Mouse (Mus musculus) adrenal gland, postnatal 10 days (tissue): Measurements from ENCODE around the gene Cxcl17. TPM values are rescaled to one million over a fixed set of nuclear protein-coding genes. Genes with fewer than 3 reads are reported as not detected.

ENCODE experiments used
- DNase-seq: peaks from one replicate; pipeline ENCODE4 v3.0.0; 2021; ENCODE audit warnings: mixed read lengths
- total RNA-seq, 2 experiments: library from RNA; stranded (reverse); gene quantifications; 2 replicates each; pipeline ENCODE4 v1.2.3; 2021

Cxcl17 gene
- total RNA-seq, 2 experiments from 2014 or later: not detected

- DNase-seq: peak; percentile 60
Measured at GRCm38 (mm10) chr7:25390986-25391385, 21.7 kb downstream of the Cxcl17 start.

- DNase-seq: peak; percentile 86
Measured at GRCm38 (mm10) chr7:25390054-25390770, 22.5 kb downstream of the Cxcl17 start.

GRCm38 (mm10) chr7:25388916-25389315, 23.8 kb downstream of the Cxcl17 start:
- DNase-seq: no peak

- DNase-seq: peak; percentile 61
Measured at GRCm38 (mm10) chr7:25387811-25388440, 24.8 kb downstream of the Cxcl17 start.

GRCm38 (mm10) chr7:25385850-25386555, 26.7 kb downstream of the Cxcl17 start:
- peak; percentile 91 for DNase-seq

- no peak for DNase-seq
Measured at GRCm38 (mm10) chr7:25385259-25385658, 27.4 kb downstream of the Cxcl17 start.

- no peak for DNase-seq
Measured at GRCm38 (mm10) chr7:25384818-25385217, 27.9 kb downstream of the Cxcl17 start.

- DNase-seq: no peak
Measured at GRCm38 (mm10) chr7:25384318-25384717, 28.4 kb downstream of the Cxcl17 start.

GRCm38 (mm10) chr7:25383891-25384290, 28.8 kb downstream of the Cxcl17 start:
- no peak for DNase-seq

GRCm38 (mm10) chr7:25383385-25383784, 29.3 kb downstream of the Cxcl17 start:
- no peak for DNase-seq

GRCm38 (mm10) chr7:25382541-25382940, 30.1 kb downstream of the Cxcl17 start:
- DNase-seq: no peak

- DNase-seq: no peak
Measured at GRCm38 (mm10) chr7:25381284-25381680, 31.4 kb downstream of the Cxcl17 start.

- DNase-seq: peak; percentile 37
Measured at GRCm38 (mm10) chr7:25380392-25381283, 32.0 kb downstream of the Cxcl17 start.

- peak; percentile 64 for DNase-seq
Measured at GRCm38 (mm10) chr7:25379551-25380351, 32.9 kb downstream of the Cxcl17 start.

GRCm38 (mm10) chr7:25378181-25379100, 34.2 kb downstream of the Cxcl17 start:
- peak; percentile 55 for DNase-seq

- peak; percentile 65 for DNase-seq
Measured at GRCm38 (mm10) chr7:25377100-25377700, 35.5 kb downstream of the Cxcl17 start.

GRCm38 (mm10) chr7:25376556-25376955, 36.1 kb downstream of the Cxcl17 start:
- peak; percentile 92 for DNase-seq

GRCm38 (mm10) chr7:25372441-25372840, 40.2 kb downstream of the Cxcl17 start:
- DNase-seq: peak; percentile 28

GRCm38 (mm10) chr7:25369058-25369749, 43.5 kb downstream of the Cxcl17 start, which contains the start of gene Cnfn:
Gene Cnfn (minus strand): TSS chr7:25369724.
- DNase-seq: no peak
